Mouse (Mus musculus): ENCODE results near the gene Rps6ka5. TPM values are rescaled to one million over a fixed set of nuclear protein-coding genes. Genes with fewer than 3 reads are reported as not detected.

Rps6ka5 gene
- polyA plus RNA-seq, 1 experiment = 2.2 TPM

GRCm38 (mm10) chr12:100724606-100725457 is 2.0 kb downstream of the Rps6ka5 start:
- peak; percentile 92 for DNase-seq (ENCODE audit: low read depth)

- no peak for DNase-seq (ENCODE audit: low read depth)
Observed at GRCm38 (mm10) chr12:100724182-100724581, 2.6 kb downstream of the Rps6ka5 start.

GRCm38 (mm10) chr12:100720801-100721200 is 6.0 kb downstream of the Rps6ka5 start:
- no peak for DNase-seq (ENCODE audit: low read depth)

- no peak for DNase-seq (ENCODE audit: low read depth)
Observed at GRCm38 (mm10) chr12:100717446-100717845, 9.3 kb downstream of the Rps6ka5 start.

GRCm38 (mm10) chr12:100716969-100717368 is 9.8 kb downstream of the Rps6ka5 start:
- no peak for DNase-seq (ENCODE audit: low read depth)

GRCm38 (mm10) chr12:100711819-100712218 is 15.0 kb downstream of the Rps6ka5 start:
- DNase-seq (ENCODE audit: low read depth) = no peak

- no peak for DNase-seq (ENCODE audit: low read depth)
Observed at GRCm38 (mm10) chr12:100711116-100711691, 15.6 kb downstream of the Rps6ka5 start.

- no peak for DNase-seq (ENCODE audit: low read depth)
Observed at GRCm38 (mm10) chr12:100710432-100710831, 16.4 kb downstream of the Rps6ka5 start.

- DNase-seq (ENCODE audit: low read depth) = no peak
Observed at GRCm38 (mm10) chr12:100707312-100707711, 19.5 kb downstream of the Rps6ka5 start.

GRCm38 (mm10) chr12:100705057-100705722 is 21.6 kb downstream of the Rps6ka5 start:
- no peak for DNase-seq (ENCODE audit: low read depth)

GRCm38 (mm10) chr12:100698019-100698418 is 28.8 kb downstream of the Rps6ka5 start:
- no peak for DNase-seq (ENCODE audit: low read depth)

- DNase-seq (ENCODE audit: low read depth) = no peak
Observed at GRCm38 (mm10) chr12:100696621-100697020, 30.2 kb downstream of the Rps6ka5 start.

- no peak for DNase-seq (ENCODE audit: low read depth)
Observed at GRCm38 (mm10) chr12:100695252-100695651, 31.5 kb downstream of the Rps6ka5 start.

- no peak for DNase-seq (ENCODE audit: low read depth)
Observed at GRCm38 (mm10) chr12:100692208-100692607, 34.6 kb downstream of the Rps6ka5 start.

- DNase-seq (ENCODE audit: low read depth) = no peak
Observed at GRCm38 (mm10) chr12:100690444-100690843, 36.3 kb downstream of the Rps6ka5 start.

- DNase-seq (ENCODE audit: low read depth) = no peak
Observed at GRCm38 (mm10) chr12:100688177-100688576, 38.6 kb downstream of the Rps6ka5 start.

- no peak for DNase-seq (ENCODE audit: low read depth)
Observed at GRCm38 (mm10) chr12:100687001-100687400, 39.8 kb downstream of the Rps6ka5 start.

- no peak for DNase-seq (ENCODE audit: low read depth)
Observed at GRCm38 (mm10) chr12:100681752-100682151, 45.0 kb downstream of the Rps6ka5 start.

- no peak for DNase-seq (ENCODE audit: low read depth)
Observed at GRCm38 (mm10) chr12:100681241-100681640, 45.5 kb downstream of the Rps6ka5 start.

GRCm38 (mm10) chr12:100680676-100681075 is 46.1 kb downstream of the Rps6ka5 start:
- DNase-seq (ENCODE audit: low read depth) = no peak

- DNase-seq (ENCODE audit: low read depth) = no peak
Observed at GRCm38 (mm10) chr12:100670647-100671199, 56.1 kb downstream of the Rps6ka5 start.

- DNase-seq (ENCODE audit: low read depth) = no peak
Observed at GRCm38 (mm10) chr12:100665294-100665693, 61.5 kb downstream of the Rps6ka5 start.

Measured in gonadal fat pad, adult 2 months (tissue).